ENCODE assay signal across 9 mouse cellular contexts in genomic region chr14:7937052-7937630, GRCm38 (mm10). TPM values are rescaled to one million over a fixed set of nuclear protein-coding genes. Genes with fewer than 3 reads are reported as not detected.
A peak's percentile ranks its signal among the peaks of the same experiment; 100 is the strongest.
DNase-seq lines count a peak whose midpoint lies in the region; ATAC-seq lines count a peak whose summit lies in the region.
"Had no signal": no experiment of that assay in that cellular context is flagged by ENCODE, and none has a peak within 500 bp of the region (broad histone marks: within the 10 kb centered on the region; RNA-seq: fewer than 3 reads in every experiment).

No protein-coding gene starts in this region.

- peak; percentile 40 for DNase-seq in forebrain, embryonic 10.5 days (ENCODE audit: extremely low spot score, low spot score)
- DNase-seq in forebrain, embryonic 11.5 days (ENCODE audit: low spot score): no peak
- peak; percentile 47 for DNase-seq in right cerebral cortex, adult 18-20 months
- no peak for DNase-seq in right cerebral cortex, postnatal 25 days
- peak; percentile 39 for DNase-seq in midbrain, embryonic 10.5 days (ENCODE audit: low spot score)
- peak; percentile 73 for DNase-seq in thymus, postnatal 0 days (ENCODE audit: low spot score)

- H3K9ac ChIP-seq in forebrain, embryonic 11.5 days (ENCODE audit: low read length): no peak overlapping the region
- no peak overlapping the region for H3K9ac ChIP-seq in intestine, embryonic 15.5 days

- 27% methylated on average over 17 of the region's 17 CpGs for WGBS in forebrain, embryonic 10.5 days
- WGBS in forebrain, embryonic 11.5 days: 24% methylated on average over 17 of the region's 17 CpGs
- 29% methylated on average over 17 of the region's 17 CpGs for WGBS in intestine, embryonic 15.5 days
- WGBS in midbrain, embryonic 10.5 days: 24% methylated on average over 17 of the region's 17 CpGs

- H3K9me3 ChIP-seq in forebrain, embryonic 10.5 days: no peaks in the 10 kb centered on the region
- H3K9me3 ChIP-seq in forebrain, embryonic 11.5 days (ENCODE audit: control insufficient read depth, low read length): no peaks in the 10 kb centered on the region
- H3K9me3 ChIP-seq in intestine, embryonic 15.5 days: no peaks in the 10 kb centered on the region
- H3K9me3 ChIP-seq in midbrain, embryonic 10.5 days (replicated peaks): no peaks in the 10 kb centered on the region
- H3K9me3 ChIP-seq: G1E had no signal

- H3K27me3 ChIP-seq in forebrain, embryonic 10.5 days (ENCODE audit: poor library complexity, severe bottlenecking): no peaks in the 10 kb centered on the region
- H3K27me3 ChIP-seq in forebrain, embryonic 11.5 days (ENCODE audit: control insufficient read depth, insufficient read depth, low read length): no peaks in the 10 kb centered on the region
- H3K27me3 ChIP-seq in intestine, embryonic 15.5 days (replicated peaks): no peaks in the 10 kb centered on the region
- no peaks in the 10 kb centered on the region for H3K27me3 ChIP-seq in midbrain, embryonic 10.5 days (ENCODE audit: low read depth, poor library complexity, severe bottlenecking)

- no peak overlapping the region for H3K4me2 ChIP-seq in forebrain, embryonic 11.5 days (ENCODE audit: low read depth, low read length, severe bottlenecking)
- no peak overlapping the region for H3K4me2 ChIP-seq in intestine, embryonic 15.5 days (replicated peaks)

- H3K36me3 ChIP-seq in forebrain, embryonic 10.5 days (replicated peaks): peaks cover 91% of the 10 kb centered on the region
- no peaks in the 10 kb centered on the region; the same call in 1 of the 2 replicates for H3K36me3 ChIP-seq in forebrain, embryonic 11.5 days (ENCODE audit: control insufficient read depth, insufficient read depth, low read length)
- peaks cover 15% of the 10 kb centered on the region for H3K36me3 ChIP-seq in intestine, embryonic 15.5 days
- H3K36me3 ChIP-seq in midbrain, embryonic 10.5 days: peaks cover 58% of the 10 kb centered on the region

- no peak overlapping the region for H3K4me3 ChIP-seq in forebrain, embryonic 10.5 days
- H3K4me3 ChIP-seq in forebrain, embryonic 11.5 days (ENCODE audit: low read depth, low read length): no peak overlapping the region
- no peak overlapping the region for H3K4me3 ChIP-seq in intestine, embryonic 15.5 days (replicated peaks)
- H3K4me3 ChIP-seq in midbrain, embryonic 10.5 days: peak overlapping the region; percentile 31; the same call in 1 of the 2 replicates

- no peak overlapping the region for H3K27ac ChIP-seq in forebrain, embryonic 10.5 days
- H3K27ac ChIP-seq in forebrain, embryonic 11.5 days (ENCODE audit: low read depth, low read length): no peak overlapping the region
- H3K27ac ChIP-seq in intestine, embryonic 15.5 days: no peak overlapping the region
- H3K27ac ChIP-seq in midbrain, embryonic 10.5 days (replicated peaks): no peak overlapping the region

- H3K4me1 ChIP-seq in forebrain, embryonic 10.5 days: peaks cover 9% of the 10 kb centered on the region
- no peaks in the 10 kb centered on the region for H3K4me1 ChIP-seq in forebrain, embryonic 11.5 days (replicated peaks; ENCODE audit: control insufficient read depth, insufficient read depth, low read length)
- H3K4me1 ChIP-seq in intestine, embryonic 15.5 days (replicated peaks): no peaks in the 10 kb centered on the region
- peaks cover 6% of the 10 kb centered on the region; the same call in 1 of the 2 replicates for H3K4me1 ChIP-seq in midbrain, embryonic 10.5 days

- no peak for ATAC-seq in forebrain, embryonic 11.5 days (replicated peaks; ENCODE audit: low FRiP score)
- peak; percentile 39; the same call in 1 of the 2 replicates for ATAC-seq in intestine, embryonic 15.5 days
- no peak for ATAC-seq in erythroid progenitor cell, adult 5-6 weeks (replicated peaks; ENCODE audit: low FRiP score, poor library complexity, severe bottlenecking)

RNA-seq across cellular contexts. Expression of gene Gm45521, which starts 19.9 kb away (rescaled TPM):
- polyA plus RNA-seq in forebrain, embryonic 10.5 days (2016; fragmentation: Nextera tagmentation; extraction: Ambion mirVana): 0.22 and 0.32 TPM in 2 replicates
- not detected in 2 replicates for polyA plus RNA-seq in forebrain, embryonic 11.5 days (2014; fragmentation: Nextera tagmentation; extraction: Ambion mirVana)
- not detected in 2 replicates for polyA plus RNA-seq in intestine, embryonic 15.5 days (2015; fragmentation: Nextera tagmentation; extraction: Ambion mirVana)
- polyA plus RNA-seq in midbrain, embryonic 10.5 days (2016; fragmentation: Nextera tagmentation; extraction: Ambion mirVana): 0.37 and 0.48 TPM in 2 replicates
- polyA plus RNA-seq in thymus, postnatal 0 days (2015; fragmentation: Nextera tagmentation; extraction: Ambion mirVana): not detected in 2 replicates
- not detected in 2 replicates for total RNA-seq in erythroid progenitor cell, adult 5-6 weeks (2015; ENCODE audit: low replicate concordance)
- not detected in 2 replicates for total RNA-seq in erythroid progenitor cell, adult 5-6 weeks (2017; ENCODE audit: low replicate concordance)
- total RNA-seq: G1E had no signal
- polyA plus RNA-seq: G1E had no signal

RNA-seq across cellular contexts. Expression of gene Dnase1l3, which starts 57.2 kb away (rescaled TPM):
- not detected in 2 replicates for polyA plus RNA-seq in forebrain, embryonic 10.5 days (2016; fragmentation: Nextera tagmentation; extraction: Ambion mirVana)
- not detected in 2 replicates for polyA plus RNA-seq in forebrain, embryonic 11.5 days (2014; fragmentation: Nextera tagmentation; extraction: Ambion mirVana)
- polyA plus RNA-seq in intestine, embryonic 15.5 days (2015; fragmentation: Nextera tagmentation; extraction: Ambion mirVana): 1.1 and 1.2 TPM in 2 replicates
- 0.05 TPM in 1 of 2 replicates, not detected in the other for polyA plus RNA-seq in midbrain, embryonic 10.5 days (2016; fragmentation: Nextera tagmentation; extraction: Ambion mirVana)
- polyA plus RNA-seq in thymus, postnatal 0 days (2015; fragmentation: Nextera tagmentation; extraction: Ambion mirVana): 7.6 and 8.7 TPM in 2 replicates
- total RNA-seq in erythroid progenitor cell, adult 5-6 weeks (2015; ENCODE audit: low replicate concordance): 0.36 and 1.7 TPM in 2 replicates
- total RNA-seq in erythroid progenitor cell, adult 5-6 weeks (2017; ENCODE audit: low replicate concordance): not detected in 2 replicates
- polyA plus RNA-seq: G1E had no signal

Comparison
In these comparisons a context has a peak if more than half of its experiments do, and no peak if none do; other contexts are left out.
1. DNase-seq: peak in forebrain, embryonic 10.5 days (single experiment), right cerebral cortex, adult 18-20 months (single experiment), midbrain, embryonic 10.5 days (single experiment) and thymus, postnatal 0 days (single experiment); none in forebrain, embryonic 11.5 days (single experiment) and right cerebral cortex, postnatal 25 days (single experiment).